Mouse (Mus musculus): Measurements from ENCODE around the gene Trib2.

- TF ChIP-seq MAX (IDR thresholded peaks at IDR 0.05; ENCODE audit: low read depth) (no peak), POLR2A (IDR thresholded peaks at IDR 0.05; ENCODE audit: insufficient read length, low read depth) (no peak), USF1 (IDR thresholded peaks at IDR 0.05; ENCODE audit: low read depth) (no peak), E2F4 (IDR thresholded peaks at IDR 0.05; ENCODE audit: insufficient read depth) (no peak)
Measured at GRCm38 (mm10) chr12:15809657-15810056, 7.1 kb downstream of the Trib2 start.

Measured in myocyte (in vitro differentiated cells).